Mouse (Mus musculus): ENCODE measurements around the gene Krt13. TPM values are rescaled to one million over a fixed set of nuclear protein-coding genes. Genes with fewer than 3 reads are reported as not detected.

The Krt13 gene
- polyA plus RNA-seq, 1 experiment from 2014 or later, result not detected

DNA sequence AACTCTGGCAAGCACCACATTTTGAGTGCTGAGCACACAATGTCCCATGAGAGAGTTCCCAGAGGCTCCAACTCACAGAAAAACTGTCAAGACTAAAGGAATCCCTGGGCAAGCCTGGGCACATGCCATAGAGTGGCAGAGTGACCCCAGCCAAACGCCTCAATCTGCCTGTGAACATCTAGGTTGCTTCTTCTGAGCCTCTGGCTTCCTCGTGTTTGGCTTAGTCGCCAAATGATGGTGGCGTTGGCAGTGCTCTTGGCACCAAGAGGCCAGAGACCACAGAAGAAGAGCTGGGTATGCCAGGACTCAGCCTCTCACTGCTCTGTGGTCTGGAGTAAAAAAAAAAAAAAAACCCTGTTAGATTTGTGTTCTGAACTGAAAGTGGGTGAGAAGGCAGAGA, 21.0 kb downstream of the Krt13 start:
- no peaks in the 10 kb centered on the region for H3K36me3 ChIP-seq (ENCODE audit: control insufficient read depth, insufficient read depth, low read length)
- H3K9ac ChIP-seq (ENCODE audit: low read length), result no peak overlapping the region
- H3K27me3 ChIP-seq (ENCODE audit: control insufficient read depth, insufficient read depth, low read length), result no peaks in the 10 kb centered on the region
- ATAC-seq (ENCODE audit: insufficient number of reproducible peaks, low FRiP score, low TSS enrichment, low read depth) (no peak), DNase-seq (ENCODE audit: low spot score) (no peak)
- H3K4me3 ChIP-seq (ENCODE audit: low read depth, low read length), result no peak overlapping the region
- H3K4me2 ChIP-seq (ENCODE audit: low read depth, severe bottlenecking), result no peak overlapping the region
- H3K4me1 ChIP-seq (ENCODE audit: control insufficient read depth, insufficient read depth, low read length), result no peaks in the 10 kb centered on the region
- no peaks in the 10 kb centered on the region for H3K9me3 ChIP-seq (ENCODE audit: control insufficient read depth, low read length)
- no peak overlapping the region for H3K27ac ChIP-seq (replicated peaks; ENCODE audit: low read depth, low read length)
- 82% methylated on average over 4 of the region's 4 CpGs for WGBS

DNA sequence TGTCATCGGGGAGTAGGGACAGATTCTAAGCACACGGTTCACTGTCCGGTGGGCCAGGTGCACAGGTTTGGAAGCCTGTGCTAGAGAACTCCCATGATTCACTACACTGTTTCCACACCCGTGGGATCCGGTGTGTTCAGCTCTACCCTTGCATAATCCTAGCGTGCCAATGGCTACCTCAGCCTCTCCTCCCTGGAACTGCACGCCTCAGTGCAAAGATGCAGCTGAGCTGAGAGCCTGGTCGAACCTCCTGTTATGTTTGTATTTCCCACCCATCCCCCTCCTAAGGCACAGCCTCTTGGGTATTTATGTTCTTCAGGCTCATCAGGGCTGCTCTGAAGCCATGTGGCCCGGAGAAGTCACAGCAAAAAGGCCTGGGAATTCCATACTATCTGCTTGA, 23.5 kb downstream of the Krt13 start:
- no peaks in the 10 kb centered on the region for H3K36me3 ChIP-seq (ENCODE audit: control insufficient read depth, insufficient read depth, low read length)
- no peaks in the 10 kb centered on the region for H3K4me1 ChIP-seq (ENCODE audit: control insufficient read depth, insufficient read depth, low read length)
- H3K4me2 ChIP-seq (ENCODE audit: low read depth, severe bottlenecking), result no peak overlapping the region
- H3K4me3 ChIP-seq (ENCODE audit: low read depth, low read length), result no peak overlapping the region
- H3K9ac ChIP-seq (ENCODE audit: low read length), result no peak overlapping the region
- H3K27ac ChIP-seq (replicated peaks; ENCODE audit: low read depth, low read length), result no peak overlapping the region
- WGBS, result 81% methylated on average over 9 of the region's 9 CpGs
- H3K9me3 ChIP-seq (ENCODE audit: control insufficient read depth, low read length), result no peaks in the 10 kb centered on the region
- no peak for DNase-seq (ENCODE audit: low spot score)
- H3K27me3 ChIP-seq (ENCODE audit: control insufficient read depth, insufficient read depth, low read length), result no peaks in the 10 kb centered on the region
- no peak for ATAC-seq (ENCODE audit: insufficient number of reproducible peaks, low FRiP score, low TSS enrichment, low read depth)

DNA sequence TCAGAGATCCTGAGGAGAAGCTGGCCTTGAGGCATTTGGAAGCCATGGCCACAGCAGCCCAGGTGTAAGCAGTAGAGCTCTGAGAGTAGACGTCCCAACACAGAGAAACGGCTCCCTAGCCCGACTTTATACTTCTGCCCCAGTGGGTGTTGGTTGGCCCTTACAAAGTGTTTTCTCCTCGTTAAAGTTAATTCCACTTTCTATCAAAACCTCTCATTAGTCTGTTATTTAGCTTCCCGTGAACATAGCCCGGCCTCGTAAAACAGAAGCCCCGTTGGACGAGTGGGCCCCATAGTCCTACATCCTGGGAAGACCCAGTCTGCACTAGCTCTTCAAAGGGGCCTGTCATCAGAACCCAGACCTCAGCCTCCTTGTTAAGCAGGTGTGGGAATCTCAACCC, 25.2 kb downstream of the Krt13 start, which contains the start of gene Krt35:
Gene Krt35, minus strand, starts transcription at position 101 of the 400 bp plus-strand sequence.
- Histone ChIP-seq H3K36me3 (ENCODE audit: control insufficient read depth, insufficient read depth, low read length) (no peaks in the 10 kb centered on the region), H3K9ac (ENCODE audit: low read length) (no peak within 1 kb of the TSS), H3K27me3 (ENCODE audit: control insufficient read depth, insufficient read depth, low read length) (no peaks in the 10 kb centered on the region), H3K4me2 (ENCODE audit: low read depth, severe bottlenecking) (no peak within 1 kb of the TSS), H3K4me1 (ENCODE audit: control insufficient read depth, insufficient read depth, low read length) (no peaks in the 10 kb centered on the region), H3K9me3 (ENCODE audit: control insufficient read depth, low read length) (no peaks in the 10 kb centered on the region), H3K4me3 (ENCODE audit: low read depth, low read length) (no peak within 1 kb of the TSS), H3K27ac (replicated peaks; ENCODE audit: low read depth, low read length) (no peak within 1 kb of the TSS)
- ATAC-seq (ENCODE audit: insufficient number of reproducible peaks, low FRiP score, low TSS enrichment, low read depth) (no peak), DNase-seq (ENCODE audit: low spot score) (peak; percentile 24)
- 31% methylated on average over 9 of the region's 9 CpGs for WGBS

DNA sequence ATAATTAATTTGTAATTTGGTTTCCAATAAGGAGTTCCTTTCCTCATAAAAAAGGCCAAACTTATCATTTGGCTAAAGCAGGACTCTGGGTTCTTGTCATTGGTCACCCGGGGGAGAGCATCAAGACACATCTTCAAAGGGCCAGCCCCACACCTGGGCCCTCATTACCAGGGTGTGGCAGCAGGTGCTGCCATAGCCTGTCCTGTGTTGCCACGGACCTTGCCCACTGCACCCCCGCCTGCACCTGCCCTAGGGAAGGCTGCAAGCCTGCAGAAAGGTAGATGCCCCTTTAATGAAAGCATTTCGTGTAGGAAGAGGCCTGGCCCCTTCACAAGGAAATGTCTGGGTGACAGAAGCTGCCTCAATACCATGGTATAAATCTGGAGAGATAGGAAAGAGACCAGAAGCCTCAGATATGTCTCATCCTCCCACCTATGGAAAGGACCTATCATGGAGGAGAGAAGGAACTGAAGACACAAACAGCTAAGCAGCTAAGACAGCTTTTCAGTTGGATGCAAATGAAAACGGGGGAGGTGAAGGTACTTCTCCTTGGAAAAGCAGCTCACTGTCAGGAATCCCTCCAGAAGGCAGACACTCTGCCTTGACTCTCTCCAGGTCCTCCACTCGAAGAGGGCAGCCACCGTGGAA, 32.9 kb downstream of the Krt13 start:
- Histone ChIP-seq H3K4me2 (ENCODE audit: low read depth, severe bottlenecking) (no peak overlapping the region), H3K4me3 (ENCODE audit: low read depth, low read length) (no peak overlapping the region), H3K27ac (replicated peaks; ENCODE audit: low read depth, low read length) (no peak overlapping the region), H3K4me1 (ENCODE audit: control insufficient read depth, insufficient read depth, low read length) (no peaks in the 10 kb centered on the region), H3K9ac (ENCODE audit: low read length) (no peak overlapping the region), H3K36me3 (ENCODE audit: control insufficient read depth, insufficient read depth, low read length) (no peaks in the 10 kb centered on the region), H3K27me3 (ENCODE audit: control insufficient read depth, insufficient read depth, low read length) (no peaks in the 10 kb centered on the region), H3K9me3 (ENCODE audit: control insufficient read depth, low read length) (no peaks in the 10 kb centered on the region)
- 68% methylated on average over 7 of the region's 7 CpGs for WGBS
- ATAC-seq (ENCODE audit: insufficient number of reproducible peaks, low FRiP score, low TSS enrichment, low read depth) (no peak), DNase-seq (ENCODE audit: low spot score) (no peak)

DNA sequence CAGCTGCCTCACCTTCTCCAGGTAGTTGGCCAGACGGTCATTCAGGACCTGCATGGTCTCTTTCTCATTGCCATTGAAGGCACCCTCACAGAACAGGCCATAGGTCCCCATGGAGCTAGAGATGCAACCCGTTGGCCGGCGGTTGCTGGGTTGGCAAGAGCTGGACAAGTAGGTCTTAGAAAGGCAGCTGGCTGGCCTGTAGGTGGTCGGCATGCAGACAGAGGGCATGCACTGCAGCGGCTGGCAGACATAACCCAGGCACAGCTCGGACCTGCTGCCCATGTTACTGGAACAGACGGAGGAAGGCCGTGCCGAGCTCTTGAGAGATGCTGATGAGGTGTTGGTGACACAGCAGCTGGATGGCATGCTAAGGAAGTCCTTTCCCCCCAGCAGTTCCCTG, 33.5 kb downstream of the Krt13 start, which contains the start of gene Krt32:
Gene Krt32, minus strand, starts transcription at position 366 of the 400 bp plus-strand sequence.
- WGBS, result 88% methylated on average over 10 of the region's 10 CpGs
- H3K4me3 ChIP-seq (ENCODE audit: low read depth, low read length), result no peak within 1 kb of the TSS
- DNase-seq (ENCODE audit: low spot score) (no peak), ATAC-seq (ENCODE audit: insufficient number of reproducible peaks, low FRiP score, low TSS enrichment, low read depth) (no peak)
- no peak within 1 kb of the TSS for H3K27ac ChIP-seq (replicated peaks; ENCODE audit: low read depth, low read length)
- no peak within 1 kb of the TSS for H3K4me2 ChIP-seq (ENCODE audit: low read depth, severe bottlenecking)
- H3K4me1 ChIP-seq (ENCODE audit: control insufficient read depth, insufficient read depth, low read length), result no peaks in the 10 kb centered on the region
- no peak within 1 kb of the TSS for H3K9ac ChIP-seq (ENCODE audit: low read length)
- H3K36me3 ChIP-seq (ENCODE audit: control insufficient read depth, insufficient read depth, low read length), result no peaks in the 10 kb centered on the region
- no peaks in the 10 kb centered on the region for H3K9me3 ChIP-seq (ENCODE audit: control insufficient read depth, low read length)
- H3K27me3 ChIP-seq (ENCODE audit: control insufficient read depth, insufficient read depth, low read length), result no peaks in the 10 kb centered on the region

DNA sequence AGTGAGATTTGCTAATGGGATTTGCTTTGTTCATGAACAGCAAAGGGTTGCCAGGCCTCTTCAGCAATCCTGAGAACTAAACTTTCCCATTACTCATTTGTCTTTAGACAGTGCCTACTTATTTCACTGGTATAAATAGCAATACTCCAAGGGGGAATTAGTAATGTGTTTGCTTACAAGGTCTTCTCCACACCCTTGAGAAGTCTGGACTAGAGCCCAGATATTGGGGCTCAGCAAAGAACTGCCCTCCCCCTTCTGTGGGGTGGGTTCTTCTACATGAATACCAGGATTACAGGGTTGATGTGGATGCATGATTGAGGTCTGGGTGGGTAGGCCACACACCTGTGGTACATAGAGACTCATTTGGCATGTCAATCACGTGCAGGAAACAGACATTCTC, 47.5 kb downstream of the Krt13 start:
- 65% methylated on average over 1 of the region's 1 CpGs for WGBS
- Histone ChIP-seq H3K27ac (replicated peaks; ENCODE audit: low read depth, low read length) (no peak overlapping the region), H3K9me3 (ENCODE audit: control insufficient read depth, low read length) (no peaks in the 10 kb centered on the region), H3K9ac (ENCODE audit: low read length) (no peak overlapping the region), H3K27me3 (ENCODE audit: control insufficient read depth, insufficient read depth, low read length) (no peaks in the 10 kb centered on the region), H3K4me1 (ENCODE audit: control insufficient read depth, insufficient read depth, low read length) (no peaks in the 10 kb centered on the region), H3K4me3 (ENCODE audit: low read depth, low read length) (no peak overlapping the region), H3K4me2 (ENCODE audit: low read depth, severe bottlenecking) (no peak overlapping the region), H3K36me3 (ENCODE audit: control insufficient read depth, insufficient read depth, low read length) (no peaks in the 10 kb centered on the region)
- ATAC-seq (ENCODE audit: insufficient number of reproducible peaks, low FRiP score, low TSS enrichment, low read depth), result no peak
- no peak for DNase-seq (ENCODE audit: low spot score)

Other genes with a start within 250 kb of the Krt13 start
- not detected in 2 replicates for gene Krtap9-1, start 248.2 kb downstream of the Krt13 start, polyA plus RNA-seq (2014; fragmentation: Nextera tagmentation; extraction: Ambion mirVana)
- not detected in 2 replicates for gene Gm11567, start 242.4 kb downstream of the Krt13 start, polyA plus RNA-seq (2014; fragmentation: Nextera tagmentation; extraction: Ambion mirVana)
- not detected in 2 replicates for gene Krtap31-1, start 213.6 kb downstream of the Krt13 start, polyA plus RNA-seq (2014; fragmentation: Nextera tagmentation; extraction: Ambion mirVana)
- gene Gm11565, start 206.8 kb downstream of the Krt13 start, polyA plus RNA-seq (2014; fragmentation: Nextera tagmentation; extraction: Ambion mirVana), result not detected in 2 replicates
- not detected in 2 replicates for gene Krtap31-2, start 185.3 kb downstream of the Krt13 start, polyA plus RNA-seq (2014; fragmentation: Nextera tagmentation; extraction: Ambion mirVana)
- not detected in 2 replicates for gene Krtap9-5, start 173.1 kb downstream of the Krt13 start, polyA plus RNA-seq (2014; fragmentation: Nextera tagmentation; extraction: Ambion mirVana)
- gene Krtap29-1, start 142.5 kb downstream of the Krt13 start, polyA plus RNA-seq (2014; fragmentation: Nextera tagmentation; extraction: Ambion mirVana), result not detected in 2 replicates
- not detected in 2 replicates for gene Krtap16-1, start 135.0 kb downstream of the Krt13 start, polyA plus RNA-seq (2014; fragmentation: Nextera tagmentation; extraction: Ambion mirVana)
- gene Krtap17-1, start 127.6 kb downstream of the Krt13 start, polyA plus RNA-seq (2014; fragmentation: Nextera tagmentation; extraction: Ambion mirVana), result 0.48 and 1.0 TPM in 2 replicates
- gene Krt33a, start 105.4 kb downstream of the Krt13 start, polyA plus RNA-seq (2014; fragmentation: Nextera tagmentation; extraction: Ambion mirVana), result not detected in 2 replicates
- gene Krt33b, start 91.7 kb downstream of the Krt13 start, polyA plus RNA-seq (2014; fragmentation: Nextera tagmentation; extraction: Ambion mirVana), result 0.15 and 0.16 TPM in 2 replicates
- gene Krt34, start 80.0 kb downstream of the Krt13 start, polyA plus RNA-seq (2014; fragmentation: Nextera tagmentation; extraction: Ambion mirVana), result not detected in 2 replicates
- gene Krt31, start 71.0 kb downstream of the Krt13 start, polyA plus RNA-seq (2014; fragmentation: Nextera tagmentation; extraction: Ambion mirVana), result not detected in 2 replicates
- not detected in 2 replicates for gene Krt32, start 33.3 kb downstream of the Krt13 start, polyA plus RNA-seq (2014; fragmentation: Nextera tagmentation; extraction: Ambion mirVana)
- gene Krt35, start 25.3 kb downstream of the Krt13 start, polyA plus RNA-seq (2014; fragmentation: Nextera tagmentation; extraction: Ambion mirVana), result 0.11 TPM in 1 of 2 replicates, not detected in the other
- gene Krt36, start 15.9 kb downstream of the Krt13 start, polyA plus RNA-seq (2014; fragmentation: Nextera tagmentation; extraction: Ambion mirVana), result 0.08 and 0.11 TPM in 2 replicates
- 3.4 and 6.7 TPM in 2 replicates for gene Krt15, start 14.4 kb upstream of the Krt13 start, polyA plus RNA-seq (2014; fragmentation: Nextera tagmentation; extraction: Ambion mirVana)
- gene Krt19, start 27.1 kb upstream of the Krt13 start, polyA plus RNA-seq (2014; fragmentation: Nextera tagmentation; extraction: Ambion mirVana), result 6.4 and 8.0 TPM in 2 replicates
- gene Krt9, start 71.7 kb upstream of the Krt13 start, polyA plus RNA-seq (2014; fragmentation: Nextera tagmentation; extraction: Ambion mirVana), result 0.07 and 0.09 TPM in 2 replicates
- gene Krt14, start 86.0 kb upstream of the Krt13 start, polyA plus RNA-seq (2014; fragmentation: Nextera tagmentation; extraction: Ambion mirVana), result 47.5 and 49.6 TPM in 2 replicates
- not detected in 2 replicates for gene Krt16, start 127.3 kb upstream of the Krt13 start, polyA plus RNA-seq (2014; fragmentation: Nextera tagmentation; extraction: Ambion mirVana)
- 11.2 and 11.6 TPM in 2 replicates for gene Krt17, start 139.5 kb upstream of the Krt13 start, polyA plus RNA-seq (2014; fragmentation: Nextera tagmentation; extraction: Ambion mirVana)
- 0.09 and 0.26 TPM in 2 replicates for gene Krt42, start 148.3 kb upstream of the Krt13 start, polyA plus RNA-seq (2014; fragmentation: Nextera tagmentation; extraction: Ambion mirVana)
- gene Eif1, start 198.3 kb upstream of the Krt13 start, polyA plus RNA-seq (2014; fragmentation: Nextera tagmentation; extraction: Ambion mirVana), result 1,608 and 1,642 TPM in 2 replicates
- not detected in 2 replicates for gene Gast, start 212.8 kb upstream of the Krt13 start, polyA plus RNA-seq (2014; fragmentation: Nextera tagmentation; extraction: Ambion mirVana)
- 0.38 and 0.39 TPM in 2 replicates for gene Hap1, start 234.6 kb upstream of the Krt13 start, polyA plus RNA-seq (2014; fragmentation: Nextera tagmentation; extraction: Ambion mirVana)

Data from limb, embryonic 11.5 days (tissue).